Mouse (Mus musculus): ENCODE data around the gene Eml1.

DNA sequence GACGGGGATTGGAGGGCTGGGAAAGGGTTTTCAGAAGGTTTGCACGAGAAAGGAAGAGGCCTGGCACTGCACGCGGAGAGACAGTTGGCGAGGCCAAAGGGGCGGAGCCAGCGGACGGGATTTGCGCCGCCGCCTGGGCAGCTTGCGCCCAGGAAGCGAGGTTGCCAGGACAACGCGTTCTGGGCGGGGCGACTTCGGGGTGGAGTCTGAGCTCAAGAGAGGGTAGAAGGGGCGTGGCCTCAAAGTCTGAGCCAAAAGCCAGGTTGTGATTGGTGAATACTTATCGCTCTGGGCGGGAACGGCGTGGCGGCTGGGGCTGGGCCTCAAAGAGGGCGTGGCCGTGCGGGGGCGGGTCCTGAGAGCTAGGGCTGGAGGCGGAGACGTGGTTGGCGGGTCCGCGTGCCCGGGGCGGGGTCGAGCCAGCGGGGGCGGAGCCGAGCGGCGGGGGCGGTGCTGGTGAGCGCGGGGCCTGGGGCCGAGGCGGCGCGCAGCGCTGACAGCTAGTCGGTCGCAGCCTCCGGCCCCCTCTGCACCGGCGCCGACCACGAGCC, 36.8 kb upstream of the Eml1 start, which contains the start of gene Cyp46a1:
- no peak for TF ChIP-seq CHD2 (IDR thresholded peaks at IDR 0.05; ENCODE audit: low read depth, low read length)
- no peak for TF ChIP-seq HCFC1 (IDR thresholded peaks at IDR 0.05; ENCODE audit: borderline replicate concordance, insufficient read depth, low read length)
